Mouse (Mus musculus) liver, embryonic 14.5 days (tissue): ENCODE data around the gene 4921539E11Rik. TPM values are rescaled to one million over a fixed set of nuclear protein-coding genes. Genes with fewer than 3 reads are reported as not detected.
A peak's percentile ranks its signal among the peaks of the same experiment; 100 is the strongest.

Experiments used
- ATAC-seq: fragments of 200-750 bp; cut with Nextera tagmentation; 2 replicates; pipeline ENCODE4 v1.8.0; 2017; ENCODE audit warnings: moderate number of reproducible peaks, mild to moderate bottlenecking, moderate library complexity; ENCODE audit not compliant: insufficient read depth
- DNase-seq, 3 experiments: peaks; one replicate each; pipeline ENCODE4 v3.0.0-alpha.2; 2012 to 2013; ENCODE audit warnings: low read depth in 3 of 3, low spot score in 3 of 3
- H3K27ac ChIP-seq: fragments of 300-500 bp; sonication (generic); 2 replicates; pipeline ENCODE4 v1.5.1; 2014; ENCODE audit warnings: moderate library complexity, mild to moderate bottlenecking, control low read depth, inconsistent platforms
- H3K27me3 ChIP-seq: fragments of 300-500 bp; sonication (generic); 2 replicates; pipeline ENCODE4 v1.6.1; 2014; ENCODE audit warnings: mild to moderate bottlenecking, low read length, moderate library complexity; ENCODE audit not compliant: control insufficient read depth, insufficient read depth
- H3K36me3 ChIP-seq: fragments of 300-500 bp; sonication (generic); replicated peaks from 2 replicates; pipeline ENCODE4 v1.6.1; 2014; ENCODE audit warnings: low read depth; ENCODE audit not compliant: control insufficient read depth, insufficient read depth
- H3K4me1 ChIP-seq, 2 experiments: fragments of 200-500 bp in 1 of 2; fragments of 300-500 bp in 1 of 2; sonication (generic) in 1 of 2; replicated peaks; 2 replicates each; pipeline ENCODE4 v1.6.1; 2012 to 2014; ENCODE audit warnings: antibody characterized with exemption in 1 of 2, inconsistent platforms in 1 of 2, low read length in 1 of 2; ENCODE audit not compliant: control insufficient read depth in 2 of 2, insufficient read depth in 2 of 2
- H3K4me2 ChIP-seq: fragments of 300-500 bp; sonication (generic); 2 replicates; pipeline ENCODE4 v1.6.1; 2014; ENCODE audit warnings: low read depth, mild to moderate bottlenecking, control low read depth, moderate library complexity
- H3K4me3 ChIP-seq, 2 experiments: fragments of 200-500 bp in 1 of 2; fragments of 300-500 bp in 1 of 2; sonication (generic) in 1 of 2; 2 replicates each; pipeline ENCODE4 v1.5.1; 2012 to 2014; ENCODE audit warnings: low read depth in 2 of 2, low read length in 2 of 2, mild to moderate bottlenecking in 2 of 2, control low read depth in 1 of 2, inconsistent platforms in 1 of 2, moderate library complexity in 1 of 2; ENCODE audit not compliant: insufficient read depth in 1 of 2
- H3K9ac ChIP-seq: fragments of 300-500 bp; sonication (generic); replicated peaks from 2 replicates; pipeline ENCODE4 v1.6.1; 2014; ENCODE audit warnings: mild to moderate bottlenecking, control low read depth, moderate library complexity
- H3K9me3 ChIP-seq: fragments of 300-500 bp; sonication (generic); 2 replicates; pipeline ENCODE4 v1.6.1; 2016; ENCODE audit warnings: low read length, mixed read lengths; ENCODE audit not compliant: control insufficient read depth
- CTCF ChIP-seq: IDR thresholded peaks from 2 replicates; pipeline ENCODE4 v1.5.1; 2016; ENCODE audit warnings: antibody characterized with exemption, low read depth, control low read depth
- EP300 ChIP-seq: IDR thresholded peaks from 2 replicates; pipeline ENCODE4 v1.6.1; 2016; ENCODE audit warnings: antibody characterized with exemption, low read depth
- WGBS: fragments of 180-500 bp; shearing (Covaris S2); extraction: QIAGEN DNeasy Blood & Tissue Kit; methylation state at CpG from one replicate; pipeline ENCODE4 v1.1.7; 2014; ENCODE audit not compliant: insufficient replicate concordance; 5-methylcytosine and 5-hydroxymethylcytosine counted together
- polyA plus RNA-seq, 2 experiments: library from polyadenylated mRNA; depleted of rRNA in 1 of 2; stranded (reverse) in 1 of 2; unstranded in 1 of 2; fragments of >200 nt; fragmentation: Nextera tagmentation in 1 of 2; extraction: Ambion mirVana in 1 of 2; gene quantifications; 2 replicates each; pipeline versions ENCODE4 v1.2.1 to v1.2.3; 2012 to 2014

4921539E11Rik gene
- polyA plus RNA-seq, 2 experiments: not detected

- Histone ChIP-seq H3K4me3 (no peak overlapping the region), H3K4me1 (peaks cover 3 to 10% of the 10 kb centered on the region in 2 experiments; a peak in 2 of 4 replicates), H3K9ac (no peak overlapping the region), H3K4me2 (no peak overlapping the region), H3K9me3 (no peaks in the 10 kb centered on the region), H3K36me3 (no peaks in the 10 kb centered on the region), H3K27me3 (no peaks in the 10 kb centered on the region), H3K27ac (no peak overlapping the region)
- TF ChIP-seq EP300 (no peak), CTCF (no peak)
- WGBS: 66% methylated on average over 5 of the region's 5 CpGs
- DNase-seq: no peak
- ATAC-seq: no peak
Observed at GRCm38 (mm10) chr4:103219011-103219410, 71.7 kb downstream of the 4921539E11Rik start.

- Histone ChIP-seq H3K4me3 (no peak overlapping the region), H3K4me1 (peaks cover 3 to 16% of the 10 kb centered on the region in 2 experiments; a peak in 3 of 4 replicates), H3K9ac (no peak overlapping the region), H3K36me3 (no peaks in the 10 kb centered on the region; the same call in 1 of the 2 replicates), H3K27me3 (no peaks in the 10 kb centered on the region), H3K4me2 (peak overlapping the region; percentile 78; the same call in 1 of the 2 replicates), H3K27ac (no peak overlapping the region), H3K9me3 (no peaks in the 10 kb centered on the region)
- DNase-seq: no peak
- no peak for ATAC-seq
- 70% methylated on average over 6 of the region's 6 CpGs for WGBS
- no peak for TF ChIP-seq EP300
- no peak for TF ChIP-seq CTCF
Observed at GRCm38 (mm10) chr4:103216046-103216445, 74.6 kb downstream of the 4921539E11Rik start.

GRCm38 (mm10) chr4:103214925-103215820, 75.5 kb downstream of the 4921539E11Rik start, which contains the start of gene Slc35d1:
Gene Slc35d1 (minus strand): TSS chr4:103215164.
- WGBS: 3% methylated on average over 68 of the region's 70 CpGs
- peak in 1 of 3 experiments; percentile 43 for DNase-seq
- peak within 1 kb of the TSS; percentile 96 for H3K9ac ChIP-seq
- ATAC-seq: peak; percentile 84
- peak within 1 kb of the TSS; percentile 78 for H3K4me2 ChIP-seq
- H3K27ac ChIP-seq: peak within 1 kb of the TSS; percentile 51
- TF ChIP-seq EP300: no peak
- peak; percentile 35; the same call in 1 of the 2 replicates for TF ChIP-seq CTCF
- H3K9me3 ChIP-seq: no peaks in the 10 kb centered on the region
- peaks cover 3 to 16% of the 10 kb centered on the region in 2 experiments; a peak in 3 of 4 replicates for H3K4me1 ChIP-seq
- no peaks in the 10 kb centered on the region; the same call in 1 of the 2 replicates for H3K36me3 ChIP-seq
- no peaks in the 10 kb centered on the region for H3K27me3 ChIP-seq
- peak within 1 kb of the TSS; percentile 97 to 99 for H3K4me3 ChIP-seq

- H3K9ac ChIP-seq: peak overlapping the region; percentile 96
- DNase-seq (peak in 1 of 3 experiments; percentile 28), ATAC-seq (peak; percentile 66)
- no peaks in the 10 kb centered on the region; the same call in 1 of the 2 replicates for H3K36me3 ChIP-seq
- peak overlapping the region; percentile 78 for H3K4me2 ChIP-seq
- WGBS: 0% methylated on average over 48 of the region's 48 CpGs
- peaks cover 3 to 16% of the 10 kb centered on the region in 2 experiments; a peak in 3 of 4 replicates for H3K4me1 ChIP-seq
- TF ChIP-seq CTCF (no peak), EP300 (no peak)
- H3K27ac ChIP-seq: peak overlapping the region; percentile 51
- H3K4me3 ChIP-seq: peak overlapping the region; percentile 97 to 99
- no peaks in the 10 kb centered on the region for H3K9me3 ChIP-seq
- H3K27me3 ChIP-seq: no peaks in the 10 kb centered on the region
Observed at GRCm38 (mm10) chr4:103214498-103214924, 76.2 kb downstream of the 4921539E11Rik start.
